Mouse (Mus musculus): ENCODE results near the gene Gm10160. TPM values are rescaled to one million over a fixed set of nuclear protein-coding genes. Genes with fewer than 3 reads are reported as not detected.

Gm10160 gene
- polyA plus RNA-seq, 1 experiment: not detected

DNA sequence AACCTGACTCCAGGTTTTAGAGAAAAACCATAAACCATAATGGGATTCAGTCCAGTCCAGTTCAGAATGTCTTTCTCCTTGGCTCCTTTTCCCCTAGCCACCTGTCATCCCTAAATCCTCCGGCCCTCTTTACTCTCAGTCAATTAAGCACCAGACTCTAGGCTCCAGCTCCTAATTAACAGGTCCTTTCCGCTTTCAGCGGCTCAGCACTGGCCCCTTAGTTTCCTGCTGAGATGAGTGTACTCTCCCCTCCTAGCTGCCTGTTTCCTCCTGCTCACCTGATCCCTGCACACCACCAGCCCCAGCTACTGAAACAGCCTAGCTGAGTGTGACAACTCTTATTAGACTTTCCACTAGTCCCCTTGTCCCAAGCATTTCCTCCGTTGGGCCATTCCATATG is 7.8 kb downstream of the Gm10160 start:
- Histone ChIP-seq H3K4me1 (peaks cover 13% of the 10 kb centered on the region), H3K9me3 (peaks cover 6% of the 10 kb centered on the region; the same call in 1 of the 2 replicates), H3K36me3 (replicated peaks; ENCODE audit: low read length) (no peaks in the 10 kb centered on the region), H3K27me3 (replicated peaks) (peaks cover 10% of the 10 kb centered on the region), H3K4me3 (replicated peaks) (no peak overlapping the region)
- TF ChIP-seq FLI1 (IDR thresholded peaks at IDR 0.05; ENCODE audit: low read length): no peak
- no peak for TF ChIP-seq GATA1 (IDR thresholded peaks at IDR 0.05; ENCODE audit: borderline replicate concordance, low read length)

GRCm38 (mm10) chr7:81847010-81847409 is 8.6 kb downstream of the Gm10160 start:
- Histone ChIP-seq H3K4me1 (peaks cover 13% of the 10 kb centered on the region), H3K36me3 (replicated peaks; ENCODE audit: low read length) (no peaks in the 10 kb centered on the region), H3K4me3 (replicated peaks) (no peak overlapping the region), H3K27me3 (replicated peaks) (peaks cover 10% of the 10 kb centered on the region), H3K9me3 (peaks cover 6% of the 10 kb centered on the region; the same call in 1 of the 2 replicates)
- TF ChIP-seq GATA1 (IDR thresholded peaks at IDR 0.05; ENCODE audit: borderline replicate concordance, low read length) (no peak), FLI1 (IDR thresholded peaks at IDR 0.05; ENCODE audit: low read length) (no peak)

DNA sequence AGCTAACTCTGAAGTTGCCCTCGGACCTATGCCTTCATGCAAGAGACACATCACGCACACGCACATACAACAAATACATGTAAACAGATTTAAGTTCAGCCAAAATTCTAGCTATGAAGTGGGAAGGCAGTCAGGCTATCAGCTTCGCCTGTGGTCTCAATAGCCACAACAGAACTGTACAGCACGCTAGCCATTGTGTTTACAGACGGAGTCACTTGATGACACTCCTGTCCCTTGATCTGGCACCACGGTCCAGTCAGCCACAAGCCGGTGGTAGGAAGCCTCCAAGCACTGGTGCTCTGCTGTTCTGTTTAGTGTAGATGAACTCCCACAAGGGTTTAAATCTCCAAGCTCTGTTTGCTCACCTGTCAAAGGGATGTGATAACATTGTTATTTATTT is 9.6 kb downstream of the Gm10160 start:
- peaks cover 21% of the 10 kb centered on the region for H3K4me1 ChIP-seq
- no peak overlapping the region for H3K4me3 ChIP-seq (replicated peaks)
- no peak for TF ChIP-seq GATA1 (IDR thresholded peaks at IDR 0.05; ENCODE audit: borderline replicate concordance, low read length)
- TF ChIP-seq FLI1 (IDR thresholded peaks at IDR 0.05; ENCODE audit: low read length): no peak
- H3K9me3 ChIP-seq: peaks cover 6% of the 10 kb centered on the region; the same call in 1 of the 2 replicates
- H3K36me3 ChIP-seq (replicated peaks; ENCODE audit: low read length): no peaks in the 10 kb centered on the region
- H3K27me3 ChIP-seq (replicated peaks): peaks cover 17% of the 10 kb centered on the region

GRCm38 (mm10) chr7:81845313-81845712 is 10.3 kb downstream of the Gm10160 start:
- H3K9me3 ChIP-seq: peaks cover 6% of the 10 kb centered on the region; the same call in 1 of the 2 replicates
- no peaks in the 10 kb centered on the region for H3K36me3 ChIP-seq (replicated peaks; ENCODE audit: low read length)
- no peak overlapping the region for H3K4me3 ChIP-seq (replicated peaks)
- no peak for TF ChIP-seq GATA1 (IDR thresholded peaks at IDR 0.05; ENCODE audit: borderline replicate concordance, low read length)
- TF ChIP-seq FLI1 (IDR thresholded peaks at IDR 0.05; ENCODE audit: low read length): no peak
- H3K4me1 ChIP-seq: peaks cover 21% of the 10 kb centered on the region
- peaks cover 20% of the 10 kb centered on the region for H3K27me3 ChIP-seq (replicated peaks)

- H3K36me3 ChIP-seq (replicated peaks; ENCODE audit: low read length): no peaks in the 10 kb centered on the region
- H3K27me3 ChIP-seq (replicated peaks): peaks cover 21% of the 10 kb centered on the region
- TF ChIP-seq FLI1 (IDR thresholded peaks at IDR 0.05; ENCODE audit: low read length) (no peak), GATA1 (IDR thresholded peaks at IDR 0.05; ENCODE audit: borderline replicate concordance, low read length) (no peak)
Observed at GRCm38 (mm10) chr7:81844801-81845200, 10.8 kb downstream of the Gm10160 start.

GRCm38 (mm10) chr7:81843903-81844302 is 11.7 kb downstream of the Gm10160 start:
- H3K36me3 ChIP-seq (replicated peaks; ENCODE audit: low read length): no peaks in the 10 kb centered on the region
- peaks cover 17% of the 10 kb centered on the region for H3K4me1 ChIP-seq
- TF ChIP-seq GATA1 (IDR thresholded peaks at IDR 0.05; ENCODE audit: borderline replicate concordance, low read length) (no peak), FLI1 (IDR thresholded peaks at IDR 0.05; ENCODE audit: low read length) (no peak)
- H3K4me3 ChIP-seq (replicated peaks): no peak overlapping the region
- peaks cover 22% of the 10 kb centered on the region for H3K27me3 ChIP-seq (replicated peaks)
- peaks cover 6% of the 10 kb centered on the region; the same call in 1 of the 2 replicates for H3K9me3 ChIP-seq

More at GRCm38 (mm10) chr7:81844801-81845200, 10.8 kb downstream of the Gm10160 start:
- H3K4me3 ChIP-seq (replicated peaks): no peak overlapping the region
- peaks cover 6% of the 10 kb centered on the region; the same call in 1 of the 2 replicates for H3K9me3 ChIP-seq
- H3K4me1 ChIP-seq: peaks cover 17% of the 10 kb centered on the region

- no peak for TF ChIP-seq FLI1 (IDR thresholded peaks at IDR 0.05; ENCODE audit: low read length)
- TF ChIP-seq GATA1 (IDR thresholded peaks at IDR 0.05; ENCODE audit: borderline replicate concordance, low read length): no peak
- Histone ChIP-seq H3K4me1 (peaks cover 17% of the 10 kb centered on the region), H3K9me3 (0 out of 2 replicates have a peak, but pooled peaks cover under 1% of the 10 kb centered on the region), H3K27me3 (replicated peaks) (peaks cover 18% of the 10 kb centered on the region), H3K36me3 (replicated peaks; ENCODE audit: low read length) (no peaks in the 10 kb centered on the region), H3K4me3 (replicated peaks) (no peak overlapping the region)
Observed at GRCm38 (mm10) chr7:81842998-81843397, 12.6 kb downstream of the Gm10160 start.

DNA sequence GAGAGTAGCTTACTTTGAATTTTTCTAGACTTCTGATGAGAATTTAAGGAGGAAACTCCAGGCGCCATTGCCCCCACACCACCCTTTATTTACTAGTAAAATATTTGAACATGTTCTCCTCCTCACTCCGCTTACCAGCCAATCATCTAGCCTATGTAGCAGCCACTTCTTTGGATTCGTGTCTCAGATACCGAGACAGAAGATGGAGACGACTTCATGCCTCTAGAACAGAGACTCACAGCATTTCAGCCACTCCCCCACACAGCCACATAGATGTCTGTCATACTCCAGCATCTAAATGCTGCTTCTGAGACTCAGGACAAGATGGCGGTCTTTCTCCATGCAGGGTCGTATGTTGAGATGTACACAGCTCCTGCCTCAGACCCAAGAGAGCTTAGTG is 13.5 kb downstream of the Gm10160 start:
- Histone ChIP-seq H3K36me3 (replicated peaks; ENCODE audit: low read length) (no peaks in the 10 kb centered on the region), H3K4me3 (replicated peaks) (no peak overlapping the region), H3K9me3 (no peaks in the 10 kb centered on the region), H3K4me1 (peaks cover 17% of the 10 kb centered on the region), H3K27me3 (replicated peaks) (peaks cover 14% of the 10 kb centered on the region)
- TF ChIP-seq FLI1 (IDR thresholded peaks at IDR 0.05; ENCODE audit: low read length): no peak
- TF ChIP-seq GATA1 (IDR thresholded peaks at IDR 0.05; ENCODE audit: borderline replicate concordance, low read length): no peak

GRCm38 (mm10) chr7:81841439-81841838 is 14.2 kb downstream of the Gm10160 start:
- no peak overlapping the region for H3K4me3 ChIP-seq (replicated peaks)
- TF ChIP-seq FLI1 (IDR thresholded peaks at IDR 0.05; ENCODE audit: low read length) (no peak), GATA1 (IDR thresholded peaks at IDR 0.05; ENCODE audit: borderline replicate concordance, low read length) (no peak)
- no peaks in the 10 kb centered on the region; the same call in 1 of the 2 replicates for H3K9me3 ChIP-seq
- no peaks in the 10 kb centered on the region for H3K36me3 ChIP-seq (replicated peaks; ENCODE audit: low read length)
- H3K27me3 ChIP-seq (replicated peaks): peaks cover 13% of the 10 kb centered on the region
- peaks cover 17% of the 10 kb centered on the region for H3K4me1 ChIP-seq

DNA sequence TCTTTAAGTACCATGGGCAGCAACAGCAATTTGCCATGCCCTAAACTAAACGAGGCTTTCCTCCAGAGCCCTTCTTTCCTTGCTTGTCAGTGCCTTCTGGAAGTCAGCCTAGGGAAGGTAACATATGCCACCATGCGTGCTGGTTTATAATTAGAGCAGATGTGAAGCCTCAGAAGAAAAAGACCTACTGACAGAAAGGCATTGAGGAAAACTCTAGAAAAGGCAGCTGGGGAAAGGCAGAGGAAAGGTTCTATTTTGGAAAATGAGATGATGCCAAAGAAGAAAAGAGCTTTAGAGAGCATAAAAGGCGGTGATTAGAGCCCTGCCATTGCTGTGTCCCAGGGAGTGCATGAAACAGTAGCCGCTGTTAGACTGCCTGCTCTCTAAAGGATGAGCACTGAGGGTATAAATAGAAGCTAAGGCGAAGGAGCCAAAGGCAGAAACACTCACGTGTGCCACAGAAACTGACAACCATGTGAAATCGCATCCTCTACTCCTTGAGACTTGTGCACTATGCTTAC is 14.9 kb downstream of the Gm10160 start:
- TF ChIP-seq FLI1 (IDR thresholded peaks at IDR 0.05; ENCODE audit: low read length) (no peak), GATA1 (IDR thresholded peaks at IDR 0.05; ENCODE audit: borderline replicate concordance, low read length) (no peak)
- no peaks in the 10 kb centered on the region for H3K36me3 ChIP-seq (replicated peaks; ENCODE audit: low read length)
- peaks cover 12% of the 10 kb centered on the region for H3K27me3 ChIP-seq (replicated peaks)
- peaks cover 17% of the 10 kb centered on the region for H3K4me1 ChIP-seq
- peaks cover 3% of the 10 kb centered on the region; the same call in 1 of the 2 replicates for H3K9me3 ChIP-seq
- H3K4me3 ChIP-seq (replicated peaks): no peak overlapping the region

Data from megakaryocyte, embryonic 14.5 days (primary cell).